Mouse (Mus musculus): ENCODE results near the gene Hist1h4k. TPM values are rescaled to one million over a fixed set of nuclear protein-coding genes. Genes with fewer than 3 reads are reported as not detected.
"Not testable (repeated sequence)": the region's sequence is repeated elsewhere in the genome, so short reads cannot be mapped to it uniquely, and the experiment has no call there.

Gene Hist1h4k
- total RNA-seq, 2 experiments from 2014 or later, result 52.5 to 54.1 TPM

GRCm38 (mm10) chr13:21778814-21779766, 28.8 kb upstream of the Hist1h4k start:
- DNase-seq, result peak; percentile 58 to 65
- intact Hi-C loops (cut with DNase I), result no loop called here

- intact Hi-C loops (cut with DNase I), result no loop called here
- no peak for DNase-seq
Measured at GRCm38 (mm10) chr13:21755707-21756106, 5.4 kb upstream of the Hist1h4k start.

- intact Hi-C loops (cut with DNase I), result not testable (repeated sequence)
- peak in 1 of 2 experiments; percentile 6 for DNase-seq
Measured at GRCm38 (mm10) chr13:21754294-21755001, 4.1 kb upstream of the Hist1h4k start.

GRCm38 (mm10) chr13:21753524-21754285, 3.4 kb upstream of the Hist1h4k start, which contains the start of the genes Hist1h2ak and Hist1h2bn:
Gene Hist1h2ak, minus strand, starts transcription at chr13:21753827.
Gene Hist1h2bn, plus strand, starts transcription at chr13:21754123.
- intact Hi-C loops (cut with DNase I), result not testable (repeated sequence)
- peak; percentile 40 to 65 for DNase-seq

- intact Hi-C loops (cut with DNase I), result no loop called here
- DNase-seq, result no peak
Measured at GRCm38 (mm10) chr13:21753051-21753523, 2.8 kb upstream of the Hist1h4k start.

GRCm38 (mm10) chr13:21752356-21752755, 2.1 kb upstream of the Hist1h4k start:
- DNase-seq, result no peak
- intact Hi-C loops (cut with DNase I), result no loop called here

- DNase-seq, result no peak
- intact Hi-C loops (cut with DNase I), result no loop called here
Measured at GRCm38 (mm10) chr13:21751827-21752226, 1.5 kb upstream of the Hist1h4k start.

- intact Hi-C loops (cut with DNase I), result no loop called here
- DNase-seq, result no peak
Measured at GRCm38 (mm10) chr13:21751417-21751816, 1.1 kb upstream of the Hist1h4k start.

- intact Hi-C loops (cut with DNase I), result loop anchor here (1.0 to 5.0 kb wide), 2 partner anchors 15 to 37 kb away; no protein-coding TSS in a partner anchor
- no peak for DNase-seq
Measured at GRCm38 (mm10) chr13:21749387-21750158, 732 bp downstream of the Hist1h4k start.

- DNase-seq, result no peak
- intact Hi-C loops (cut with DNase I), result loop anchor here (5.0 kb wide), 1 partner anchor 33 kb away; no protein-coding TSS in a partner anchor
Measured at GRCm38 (mm10) chr13:21745006-21745405, 5.3 kb downstream of the Hist1h4k start.

- intact Hi-C loops (cut with DNase I), result loop anchor here (1.0 kb wide), 2 partner anchors 15 to 21 kb away; partner anchors contain the start of gene Hist1h4k
- DNase-seq, result peak; percentile 22 to 66
Measured at GRCm38 (mm10) chr13:21734906-21735767, 15.2 kb downstream of the Hist1h4k start, which contains the start of gene Hist1h4j. Gene Hist1h4j, plus strand, starts transcription at chr13:21735064.

GRCm38 (mm10) chr13:21734010-21734905, 16.0 kb downstream of the Hist1h4k start:
- DNase-seq, result peak; percentile 71 to 77
- intact Hi-C loops (cut with DNase I), result loop anchor here (1.0 kb wide), 2 partner anchors 16 to 20 kb away; partner anchors contain the start of gene Hist1h4k

- intact Hi-C loops (cut with DNase I), result no loop called here
- no peak for DNase-seq
Measured at GRCm38 (mm10) chr13:21733466-21733865, 16.8 kb downstream of the Hist1h4k start.

GRCm38 (mm10) chr13:21729544-21729943, 20.8 kb downstream of the Hist1h4k start:
- DNase-seq, result no peak
- intact Hi-C loops (cut with DNase I), result no loop called here

GRCm38 (mm10) chr13:21727948-21728572, 22.2 kb downstream of the Hist1h4k start:
- no peak for DNase-seq
- intact Hi-C loops (cut with DNase I), result no loop called here

GRCm38 (mm10) chr13:21722993-21723836, 27.1 kb downstream of the Hist1h4k start:
- intact Hi-C loops (cut with DNase I), result no loop called here
- DNase-seq, result no peak

Data from heart, postnatal 36 days (tissue).